Mouse (Mus musculus): ENCODE data around the gene Guf1. TPM values are rescaled to one million over a fixed set of nuclear protein-coding genes. Genes with fewer than 3 reads are reported as not detected.

Guf1 gene
- polyA plus RNA-seq (2015; fragmentation: Nextera tagmentation; extraction: Ambion mirVana), result 50.8 and 54.6 TPM in 2 replicates

DNA sequence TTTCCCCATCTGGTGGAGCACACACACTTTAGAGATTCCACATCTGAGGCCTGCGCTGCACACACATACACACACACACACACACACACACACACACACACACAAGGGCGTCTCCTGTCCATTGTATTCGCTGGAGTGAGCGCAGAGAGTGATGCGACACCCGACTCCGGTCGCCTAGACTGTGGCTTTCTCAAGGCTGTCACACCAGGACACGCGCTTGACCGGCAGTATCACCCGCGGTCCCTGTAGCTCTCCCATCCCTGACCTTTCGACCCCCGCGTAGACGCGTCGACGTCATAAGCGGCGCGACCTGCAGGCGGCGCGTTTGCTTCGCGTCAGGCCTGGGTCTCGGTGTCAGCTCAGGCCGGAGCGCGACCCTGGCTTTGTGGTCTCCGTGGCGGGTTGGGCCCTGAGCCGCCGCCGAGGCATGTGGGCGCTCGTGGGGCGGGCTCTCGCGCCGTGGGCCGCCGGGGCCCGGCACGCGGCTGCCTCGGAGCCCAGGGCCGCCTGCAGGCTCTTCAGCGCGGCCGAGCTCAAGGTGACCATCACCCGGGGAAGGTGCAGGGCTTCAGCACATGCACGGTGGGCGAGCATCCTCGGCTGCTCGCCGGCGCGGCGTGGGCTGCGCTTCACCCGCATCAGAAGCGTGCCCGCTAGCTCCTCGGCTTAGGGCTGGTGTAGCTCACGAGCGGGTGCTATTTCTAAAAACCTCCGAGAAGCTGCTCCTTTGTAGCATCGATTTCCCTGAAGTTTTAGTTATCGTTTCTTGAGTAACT, at the start of gene Guf1:
Gene Guf1 (plus strand): TSS at position 296 of the 776 bp plus-strand sequence.
- H3K27me3 ChIP-seq (replicated peaks), result no peaks in the 10 kb centered on the region
- no peaks in the 10 kb centered on the region for H3K9me3 ChIP-seq
- H3K9ac ChIP-seq, result peak within 1 kb of the TSS; percentile 89
- H3K27ac ChIP-seq, result peak within 1 kb of the TSS; percentile 82
- WGBS, result under 1% methylated on average over 72 of the region's 72 CpGs
- H3K4me1 ChIP-seq, result no peaks in the 10 kb centered on the region
- H3K4me2 ChIP-seq, result peak within 1 kb of the TSS; percentile 60
- ATAC-seq (ENCODE audit: insufficient read depth, low FRiP score, low read depth), result peak; percentile 95
- H3K36me3 ChIP-seq, result 0 out of 2 replicates have a peak, but pooled peaks cover 7% of the 10 kb centered on the region
- H3K4me3 ChIP-seq (replicated peaks), result peak within 1 kb of the TSS; percentile 98

- H3K9ac ChIP-seq, result no peak overlapping the region
- no peak overlapping the region for H3K4me2 ChIP-seq
- WGBS, result 74% methylated on average over 3 of the region's 3 CpGs
- no peak for ATAC-seq (ENCODE audit: insufficient read depth, low FRiP score, low read depth)
- no peaks in the 10 kb centered on the region for H3K36me3 ChIP-seq
- no peak overlapping the region for H3K27ac ChIP-seq
- no peak overlapping the region for H3K4me3 ChIP-seq (replicated peaks)
- H3K27me3 ChIP-seq (replicated peaks), result no peaks in the 10 kb centered on the region
- no peaks in the 10 kb centered on the region for H3K9me3 ChIP-seq
- no peaks in the 10 kb centered on the region for H3K4me1 ChIP-seq
Observed at GRCm38 (mm10) chr5:69507045-69507444, 49.7 kb upstream of the Guf1 start.

GRCm38 (mm10) chr5:69511631-69512030, 45.1 kb upstream of the Guf1 start:
- H3K27me3 ChIP-seq (replicated peaks), result no peaks in the 10 kb centered on the region
- H3K27ac ChIP-seq, result no peak overlapping the region
- WGBS, result 37% methylated on average over 3 of the region's 3 CpGs
- H3K4me3 ChIP-seq (replicated peaks), result no peak overlapping the region
- H3K9me3 ChIP-seq, result no peaks in the 10 kb centered on the region
- no peaks in the 10 kb centered on the region for H3K4me1 ChIP-seq
- no peaks in the 10 kb centered on the region for H3K36me3 ChIP-seq
- no peak overlapping the region for H3K4me2 ChIP-seq
- ATAC-seq (ENCODE audit: insufficient read depth, low FRiP score, low read depth), result no peak
- no peak overlapping the region for H3K9ac ChIP-seq

DNA sequence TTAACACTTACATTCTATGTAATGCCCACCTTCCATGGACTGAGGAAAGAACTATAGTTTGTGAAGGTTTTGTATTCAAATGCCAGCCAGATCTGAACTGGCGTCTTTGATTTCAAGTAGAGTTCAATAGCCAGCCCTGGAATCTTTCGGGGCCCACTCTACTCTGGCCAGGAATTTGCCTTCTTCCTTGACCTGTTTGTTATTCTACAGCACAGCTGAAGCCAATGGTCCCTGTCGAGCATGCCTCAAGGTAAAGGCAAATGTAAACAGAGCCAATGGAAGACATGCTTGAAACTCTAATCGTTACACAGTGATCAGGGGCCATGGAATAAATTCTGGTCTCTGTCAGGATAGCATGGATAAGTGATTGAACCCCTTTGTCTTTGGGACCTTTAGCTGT, 44.5 kb upstream of the Guf1 start:
- H3K36me3 ChIP-seq, result no peaks in the 10 kb centered on the region
- no peak overlapping the region for H3K4me2 ChIP-seq
- no peak overlapping the region for H3K4me3 ChIP-seq (replicated peaks)
- ATAC-seq (ENCODE audit: insufficient read depth, low FRiP score, low read depth), result no peak
- no peaks in the 10 kb centered on the region for H3K27me3 ChIP-seq (replicated peaks)
- H3K27ac ChIP-seq, result no peak overlapping the region
- 45% methylated on average over 4 of the region's 4 CpGs for WGBS
- H3K9ac ChIP-seq, result no peak overlapping the region
- H3K4me1 ChIP-seq, result no peaks in the 10 kb centered on the region
- no peaks in the 10 kb centered on the region for H3K9me3 ChIP-seq

- H3K9ac ChIP-seq, result no peak overlapping the region
- no peaks in the 10 kb centered on the region for H3K36me3 ChIP-seq
- H3K27ac ChIP-seq, result no peak overlapping the region
- no peak overlapping the region for H3K4me2 ChIP-seq
- H3K27me3 ChIP-seq (replicated peaks), result no peaks in the 10 kb centered on the region
- ATAC-seq (ENCODE audit: insufficient read depth, low FRiP score, low read depth), result no peak
- WGBS, result 35% methylated on average over 7 of the region's 7 CpGs
- H3K4me1 ChIP-seq, result no peaks in the 10 kb centered on the region
- H3K9me3 ChIP-seq, result no peaks in the 10 kb centered on the region
- H3K4me3 ChIP-seq (replicated peaks), result no peak overlapping the region
Observed at GRCm38 (mm10) chr5:69520661-69521278, 36.0 kb upstream of the Guf1 start.

DNA sequence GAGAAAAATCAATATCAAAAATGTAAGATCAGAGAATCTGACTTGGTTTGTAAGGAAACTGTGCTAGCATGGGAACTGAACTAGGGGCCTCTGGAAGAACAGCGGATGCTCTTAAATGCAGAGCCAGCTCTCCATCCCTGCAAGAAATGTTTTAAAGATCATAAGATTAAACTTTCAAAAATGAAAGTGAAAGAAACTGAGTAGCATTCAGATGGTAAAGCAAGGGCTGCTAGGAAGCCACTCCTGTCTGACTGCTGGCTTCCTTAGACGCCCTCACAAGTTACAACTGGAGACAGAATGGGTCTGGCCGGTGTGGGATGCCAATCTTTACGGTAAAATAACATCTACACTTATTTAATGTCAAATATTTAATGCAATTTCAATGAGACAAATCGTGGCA, 34.7 kb upstream of the Guf1 start:
- H3K4me2 ChIP-seq, result peak overlapping the region; percentile 13; the same call in 1 of the 2 replicates
- H3K4me3 ChIP-seq (replicated peaks), result no peak overlapping the region
- H3K4me1 ChIP-seq, result no peaks in the 10 kb centered on the region
- no peaks in the 10 kb centered on the region for H3K9me3 ChIP-seq
- no peak overlapping the region for H3K9ac ChIP-seq
- no peak for ATAC-seq (ENCODE audit: insufficient read depth, low FRiP score, low read depth)
- 58% methylated on average over 5 of the region's 5 CpGs for WGBS
- H3K27ac ChIP-seq, result no peak overlapping the region
- no peaks in the 10 kb centered on the region for H3K27me3 ChIP-seq (replicated peaks)
- H3K36me3 ChIP-seq, result no peaks in the 10 kb centered on the region

DNA sequence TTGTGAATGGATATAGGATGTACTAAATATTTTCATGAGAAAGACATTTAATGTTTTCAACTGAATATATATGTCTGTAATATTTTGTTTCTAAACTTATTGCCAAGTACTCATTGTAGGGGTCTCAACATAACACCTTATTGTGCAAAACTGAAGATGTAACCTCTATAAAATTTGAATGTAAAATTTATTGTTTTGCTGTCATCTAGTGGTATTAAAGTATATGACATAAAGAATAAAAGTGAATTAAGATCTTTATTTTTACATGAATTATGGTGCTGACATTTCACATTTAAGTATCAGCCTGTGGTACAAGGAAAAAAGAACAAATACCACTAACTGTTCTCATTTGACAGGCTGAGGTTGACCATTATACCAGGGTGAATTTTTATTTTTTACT, 32.8 kb upstream of the Guf1 start:
- H3K27ac ChIP-seq, result no peak overlapping the region
- no peaks in the 10 kb centered on the region for H3K36me3 ChIP-seq
- no peaks in the 10 kb centered on the region for H3K4me1 ChIP-seq
- H3K4me3 ChIP-seq (replicated peaks), result no peak overlapping the region
- no peak overlapping the region for H3K9ac ChIP-seq
- no peaks in the 10 kb centered on the region for H3K27me3 ChIP-seq (replicated peaks)
- H3K4me2 ChIP-seq, result no peak overlapping the region
- H3K9me3 ChIP-seq, result no peaks in the 10 kb centered on the region
- no peak for ATAC-seq (ENCODE audit: insufficient read depth, low FRiP score, low read depth)

DNA sequence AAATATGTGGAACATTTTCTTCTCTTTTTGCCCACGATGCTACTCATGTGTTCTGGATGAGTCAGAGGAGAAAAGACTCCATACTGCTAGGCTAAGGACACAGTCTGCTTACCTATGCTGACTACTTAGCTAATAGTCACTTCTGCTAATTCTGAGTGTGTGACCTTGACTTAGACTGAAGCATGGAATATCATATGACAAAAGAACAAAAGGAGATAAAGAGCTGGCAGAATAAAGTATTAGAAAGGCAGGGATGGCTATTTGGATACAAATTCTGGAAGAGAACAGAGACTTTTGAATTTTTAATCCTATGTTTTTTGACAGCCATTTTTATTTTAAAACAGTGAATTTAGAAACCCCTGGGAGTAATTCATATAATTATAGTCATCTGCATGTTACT, 15.0 kb upstream of the Guf1 start:
- no peak overlapping the region for H3K4me2 ChIP-seq
- WGBS, result 84% methylated on average over 1 of the region's 1 CpGs
- H3K27me3 ChIP-seq (replicated peaks), result no peaks in the 10 kb centered on the region

GRCm38 (mm10) chr5:69542489-69542888, 14.2 kb upstream of the Guf1 start, which contains the start of gene Yipf7:
TSS of gene Yipf7 (minus strand) at chr5:69542648.
- H3K9me3 ChIP-seq, result no peaks in the 10 kb centered on the region
- 67% methylated on average over 4 of the region's 4 CpGs for WGBS
- no peaks in the 10 kb centered on the region for H3K36me3 ChIP-seq
- no peak within 1 kb of the TSS for H3K4me2 ChIP-seq
- H3K4me3 ChIP-seq (replicated peaks), result no peak within 1 kb of the TSS
- no peaks in the 10 kb centered on the region for H3K27me3 ChIP-seq (replicated peaks)
- H3K27ac ChIP-seq, result no peak within 1 kb of the TSS
- no peaks in the 10 kb centered on the region for H3K4me1 ChIP-seq
- ATAC-seq (ENCODE audit: insufficient read depth, low FRiP score, low read depth), result no peak
- H3K9ac ChIP-seq, result no peak within 1 kb of the TSS

More for the DNA sequence above, 15.0 kb upstream of the Guf1 start:
- Histone ChIP-seq H3K36me3 (no peaks in the 10 kb centered on the region), H3K9ac (no peak overlapping the region), H3K27ac (no peak overlapping the region), H3K4me1 (no peaks in the 10 kb centered on the region), H3K9me3 (no peaks in the 10 kb centered on the region), H3K4me3 (replicated peaks) (no peak overlapping the region)
- ATAC-seq (ENCODE audit: insufficient read depth, low FRiP score, low read depth), result no peak

DNA sequence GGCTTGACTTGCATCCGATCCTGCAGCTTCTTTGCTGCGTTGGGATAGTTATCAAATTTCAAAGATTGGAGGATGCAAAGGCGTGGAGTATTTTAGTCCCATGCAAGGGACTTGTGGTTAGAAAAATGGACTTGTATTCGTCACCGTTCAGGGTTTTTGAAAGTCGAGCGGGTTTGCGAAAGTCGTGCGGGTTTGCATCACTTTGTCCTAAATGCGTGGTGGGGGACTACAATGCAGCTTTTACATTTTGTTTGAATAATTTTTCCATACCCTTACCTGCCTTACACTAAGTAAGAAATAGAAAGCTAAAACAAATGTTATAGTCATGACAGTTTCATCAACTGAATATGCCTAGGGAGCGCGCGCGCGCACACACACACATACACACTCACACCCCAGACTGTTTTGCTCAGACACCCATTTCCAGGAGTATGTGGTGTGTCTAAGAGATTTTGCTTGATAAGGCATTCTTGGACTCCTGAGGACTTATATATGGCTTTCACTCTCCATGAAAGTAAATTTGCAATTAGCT, 747 bp downstream of the Guf1 start:
- peak overlapping the region; percentile 89 for H3K9ac ChIP-seq
- no peaks in the 10 kb centered on the region for H3K27me3 ChIP-seq (replicated peaks)
- H3K4me1 ChIP-seq, result no peaks in the 10 kb centered on the region
- WGBS, result 8% methylated on average over 16 of the region's 16 CpGs
- peak overlapping the region; percentile 60 for H3K4me2 ChIP-seq
- H3K9me3 ChIP-seq, result no peaks in the 10 kb centered on the region
- no peak for ATAC-seq (ENCODE audit: insufficient read depth, low FRiP score, low read depth)
- peak overlapping the region; percentile 82 for H3K27ac ChIP-seq
- H3K36me3 ChIP-seq, result 0 out of 2 replicates have a peak, but pooled peaks cover 7% of the 10 kb centered on the region
- H3K4me3 ChIP-seq (replicated peaks), result peak overlapping the region; percentile 98

- Histone ChIP-seq H3K27ac (peak within 1 kb of the TSS; percentile 66), H3K4me2 (peak within 1 kb of the TSS; percentile 71), H3K9me3 (no peaks in the 10 kb centered on the region), H3K4me3 (replicated peaks) (peak within 1 kb of the TSS; percentile 79), H3K27me3 (replicated peaks) (no peaks in the 10 kb centered on the region), H3K4me1 (no peaks in the 10 kb centered on the region), H3K9ac (peak within 1 kb of the TSS; percentile 73), H3K36me3 (no peaks in the 10 kb centered on the region)
- 3% methylated on average over 42 of the region's 42 CpGs for WGBS
- ATAC-seq (ENCODE audit: insufficient read depth, low FRiP score, low read depth), result peak; percentile 93
Observed at GRCm38 (mm10) chr5:69591640-69592461, 35.1 kb downstream of the Guf1 start, which contains the start of gene Gnpda2. TSS of gene Gnpda2 (minus strand) at chr5:69592340.

All from stomach, embryonic 15.5 days (tissue).